Mouse (Mus musculus) CD4-positive, CD25-positive, alpha-beta regulatory T cell (primary cell): ENCODE data around the gene Olfr578. TPM values are rescaled to one million over a fixed set of nuclear protein-coding genes. Genes with fewer than 3 reads are reported as not detected.

ENCODE experiments used
- polyA plus RNA-seq: library from polyadenylated mRNA; unstranded; fragments of 100-300 nt; shearing (Covaris generic); gene quantifications from one replicate; pipeline ENCODE4 v1.2.1, GENCODE M21; 2017

Gene Olfr578
- polyA plus RNA-seq, result not detected

DNA sequence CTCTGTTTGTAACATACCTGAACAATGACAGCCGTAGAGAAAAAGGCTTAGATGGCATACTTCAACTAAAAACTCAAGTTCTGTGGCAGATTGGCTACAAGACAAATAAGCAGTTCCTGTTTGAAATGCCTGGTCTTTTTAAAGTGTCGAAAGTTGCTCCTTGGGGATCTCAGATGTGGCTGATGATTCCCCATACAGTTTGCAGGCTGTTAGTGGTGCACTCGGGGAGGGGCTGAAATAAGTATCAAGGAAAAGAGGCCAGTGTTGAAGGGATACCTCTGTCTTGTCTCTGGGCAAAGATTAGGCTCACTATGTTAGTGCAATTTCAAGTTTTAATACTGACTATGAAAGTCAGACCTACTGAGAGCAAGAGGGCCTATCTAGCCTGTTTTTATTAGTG is at the start of gene Olfr578:
Gene Olfr578 (minus strand): TSS at position 101 of the 400 bp plus-strand sequence.

DNA sequence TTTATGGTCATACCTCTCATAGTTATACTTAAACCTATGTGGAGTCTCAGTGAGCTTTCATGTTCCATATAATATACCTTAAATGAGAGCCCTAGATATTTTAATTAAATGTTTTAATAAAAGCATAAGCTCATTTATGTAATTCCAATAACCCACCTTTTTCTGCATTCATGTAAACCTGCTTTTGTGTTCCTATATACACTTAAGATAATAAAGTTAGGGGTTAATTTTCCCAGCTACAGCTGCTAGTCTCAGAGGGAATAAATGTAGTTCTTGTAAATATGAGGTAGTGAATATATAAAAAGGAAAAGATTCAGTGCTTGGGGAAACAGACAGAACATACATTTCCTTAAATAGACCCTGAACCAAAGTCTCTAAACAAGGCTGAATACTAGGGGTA is 48.6 kb upstream of the Olfr578 start, which contains the start of gene Olfr582:
Gene Olfr582 (plus strand): TSS at position 301 of the 400 bp plus-strand sequence.

DNA sequence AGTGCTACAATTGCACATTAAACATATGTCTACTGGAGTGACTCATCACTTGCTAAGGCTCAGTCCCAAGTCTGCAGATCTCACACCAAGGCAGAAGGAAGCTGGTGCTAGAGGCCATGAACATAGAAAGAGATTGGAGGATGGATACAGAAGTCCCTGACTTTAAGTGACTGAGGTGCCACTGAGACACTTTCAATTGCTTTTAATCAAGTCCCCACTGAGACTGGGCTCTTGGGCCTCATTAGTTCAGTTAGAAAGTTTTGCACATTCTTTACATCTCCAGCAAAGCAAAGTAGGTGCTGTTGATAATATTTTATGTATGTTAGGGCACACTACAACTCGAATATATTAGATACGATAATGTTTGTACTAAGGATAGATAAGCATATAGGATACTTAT is 13.3 kb downstream of the Olfr578 start, which contains the start of gene Olfr577:
Gene Olfr577 (minus strand): TSS at position 101 of the 400 bp plus-strand sequence.

DNA sequence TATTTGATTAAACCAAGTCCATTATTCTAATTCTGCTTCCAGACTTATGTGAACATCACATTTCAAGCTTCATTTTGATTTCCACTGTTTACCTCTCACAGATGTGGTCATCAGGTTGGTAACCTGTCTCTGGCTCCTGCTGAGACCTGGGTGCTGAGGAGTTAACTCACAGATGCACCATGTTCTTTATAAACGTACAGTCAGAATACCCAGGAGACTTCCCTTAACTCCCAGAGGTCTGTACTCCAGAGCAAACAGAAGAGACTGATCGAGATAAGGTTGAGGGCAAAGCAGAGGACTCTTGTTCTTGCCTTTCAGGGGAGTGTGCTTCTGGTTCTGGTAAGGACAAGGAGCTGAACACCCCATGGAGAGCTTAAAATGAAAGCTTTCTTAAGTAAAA is 26.8 kb downstream of the Olfr578 start, which contains the start of gene Olfr576:
Gene Olfr576 (plus strand): TSS at position 301 of the 400 bp plus-strand sequence.

DNA sequence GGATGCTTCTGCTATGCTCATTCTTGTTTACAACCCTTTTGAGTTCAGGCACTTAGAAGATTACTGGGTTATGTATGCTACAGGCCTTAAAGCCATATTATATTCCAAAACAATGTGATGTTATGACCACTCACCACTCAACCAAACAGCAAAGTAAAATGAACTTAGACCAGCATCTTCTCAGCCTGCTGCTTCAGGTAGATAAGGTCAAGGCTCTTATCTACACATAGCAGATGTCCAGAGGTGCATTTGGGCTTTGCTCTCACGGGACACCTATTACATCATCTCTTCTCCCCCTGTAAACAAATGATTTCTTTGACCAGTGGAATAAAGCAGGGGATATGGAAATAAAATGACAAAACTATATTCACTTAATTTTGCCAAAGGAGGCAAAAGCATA is 30.5 kb downstream of the Olfr578 start, which contains the start of gene Olfr575:
Gene Olfr575 (minus strand): TSS at position 183 of the 400 bp plus-strand sequence.

GRCm38 (mm10) chr7:102948167-102948566 is 41.0 kb downstream of the Olfr578 start, which contains the start of gene Olfr574:
TSS of gene Olfr574 (plus strand) at chr7:102948467.

DNA sequence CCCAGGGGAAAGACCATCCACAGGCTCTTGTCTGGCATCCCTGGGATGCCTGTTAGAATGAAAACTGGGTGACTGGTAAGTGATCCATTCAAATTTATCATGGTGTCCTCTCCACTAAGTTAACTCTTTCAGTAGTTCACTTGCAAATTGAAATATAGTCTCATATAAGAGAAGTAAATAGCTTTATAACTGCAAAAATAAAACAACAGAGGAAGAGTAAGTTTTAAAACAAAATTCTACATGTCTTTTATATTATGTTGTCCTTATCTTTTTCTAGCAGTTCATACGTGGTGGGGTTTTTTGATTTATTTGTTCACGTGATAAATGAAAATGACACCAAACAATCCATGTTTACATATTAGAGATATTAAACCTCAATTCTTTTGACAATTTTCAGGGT is 46.6 kb downstream of the Olfr578 start, which contains the start of gene Olfr573-ps1:
Gene Olfr573-ps1 (minus strand): TSS at position 101 of the 400 bp plus-strand sequence.

Other genes with a start within 250 kb of the Olfr578 start
- gene Olfr560, start 230.0 kb downstream of the Olfr578 start, polyA plus RNA-seq, result not detected
- not detected for gene Olfr78, start 229.9 kb downstream of the Olfr578 start, polyA plus RNA-seq
- gene Olfr561, start 218.1 kb downstream of the Olfr578 start, polyA plus RNA-seq, result not detected
- gene Olfr564, start 185.8 kb downstream of the Olfr578 start, polyA plus RNA-seq, result not detected
- gene Olfr566, start 130.6 kb downstream of the Olfr578 start, polyA plus RNA-seq, result not detected
- 0.25 TPM for gene Olfr568, start 112.2 kb downstream of the Olfr578 start, polyA plus RNA-seq
- gene Olfr569, start 98.4 kb downstream of the Olfr578 start, polyA plus RNA-seq, result not detected
- not detected for gene Olfr570, start 94.7 kb downstream of the Olfr578 start, polyA plus RNA-seq
- not detected for gene Olfr571, start 71.8 kb downstream of the Olfr578 start, polyA plus RNA-seq
- gene Olfr572, start 64.9 kb downstream of the Olfr578 start, polyA plus RNA-seq, result not detected
- not detected for gene Olfr573-ps1, start 46.7 kb downstream of the Olfr578 start, polyA plus RNA-seq
- not detected for gene Olfr574, start 40.9 kb downstream of the Olfr578 start, polyA plus RNA-seq
- gene Olfr575, start 30.5 kb downstream of the Olfr578 start, polyA plus RNA-seq, result not detected
- gene Olfr576, start 26.7 kb downstream of the Olfr578 start, polyA plus RNA-seq, result not detected
- not detected for gene Olfr577, start 13.4 kb downstream of the Olfr578 start, polyA plus RNA-seq
- not detected for gene Olfr582, start 48.7 kb upstream of the Olfr578 start, polyA plus RNA-seq
- not detected for gene Olfr583, start 62.0 kb upstream of the Olfr578 start, polyA plus RNA-seq
- not detected for gene Olfr584, start 92.6 kb upstream of the Olfr578 start, polyA plus RNA-seq
- gene Olfr585, start 108.4 kb upstream of the Olfr578 start, polyA plus RNA-seq, result not detected
- not detected for gene Olfr586, start 136.3 kb upstream of the Olfr578 start, polyA plus RNA-seq
- gene Olfr588-ps1, start 151.6 kb upstream of the Olfr578 start, polyA plus RNA-seq, result not detected
- not detected for gene Olfr589, start 167.0 kb upstream of the Olfr578 start, polyA plus RNA-seq
- not detected for gene Olfr591, start 189.0 kb upstream of the Olfr578 start, polyA plus RNA-seq
- gene Olfr592, start 195.5 kb upstream of the Olfr578 start, polyA plus RNA-seq, result not detected
- gene Olfr593, start 222.5 kb upstream of the Olfr578 start, polyA plus RNA-seq, result not detected
- gene Olfr594, start 227.7 kb upstream of the Olfr578 start, polyA plus RNA-seq, result not detected